Mouse (Mus musculus) MEL (cell line): Measurements from ENCODE around the gene 1110051M20Rik. TPM values are rescaled to one million over a fixed set of nuclear protein-coding genes. Genes with fewer than 3 reads are reported as not detected.

Experiments
- DNase-seq: peaks from one replicate; pipeline ENCODE4 v3.0.0; 2011; ENCODE audit warnings: low read depth, low spot score
- H3K27ac ChIP-seq: 2 replicates; pipeline ENCODE4 v1.5.1; 2012; ENCODE audit warnings: low read depth, mild to moderate bottlenecking, control low read depth, low read length, moderate library complexity; ENCODE audit not compliant: control insufficient read depth
- H3K27me3 ChIP-seq, 2 experiments: fragments of 150-350 bp in 1 of 2; sonication (generic) in 1 of 2; 2 replicates each; pipeline ENCODE4 v1.6.1; 2012; ENCODE audit warnings: low read length in 2 of 2, mild to moderate bottlenecking in 2 of 2, improper control_type of control experiment in 1 of 2, moderate library complexity in 1 of 2; ENCODE audit not compliant: insufficient read depth in 2 of 2, control insufficient read depth in 1 of 2
- H3K36me3 ChIP-seq, 2 experiments: 2 replicates each; pipeline ENCODE4 v1.6.1; 2012 to 2014; ENCODE audit warnings: low read length in 2 of 2, improper control_type of control experiment in 1 of 2, inconsistent platforms in 1 of 2, mild to moderate bottlenecking in 1 of 2; ENCODE audit not compliant: insufficient read depth in 2 of 2, control insufficient read depth in 1 of 2
- H3K4me1 ChIP-seq, 2 experiments: fragments of 150-350 bp in 1 of 2; sonication (generic) in 1 of 2; 2 replicates each; pipeline ENCODE4 v1.6.1; 2012; ENCODE audit warnings: low read length in 2 of 2, improper control_type of control experiment in 1 of 2, mild to moderate bottlenecking in 1 of 2; ENCODE audit not compliant: insufficient read depth in 2 of 2, control insufficient read depth in 1 of 2
- H3K4me3 ChIP-seq, 2 experiments: fragments of 150-350 bp in 1 of 2; sonication (generic) in 1 of 2; 2 replicates each; pipeline ENCODE4 v1.5.1; 2012; ENCODE audit warnings: low read depth in 2 of 2, low read length in 2 of 2, mild to moderate bottlenecking in 2 of 2, moderate library complexity in 2 of 2, control low read depth in 1 of 2, improper control_type of control experiment in 1 of 2; ENCODE audit not compliant: control insufficient read depth in 1 of 2, insufficient read depth in 1 of 2
- H3K79me2 ChIP-seq: 2 replicates; pipeline ENCODE4 v1.6.1; 2012; ENCODE audit warnings: mild to moderate bottlenecking, low read length, moderate library complexity; ENCODE audit not compliant: control insufficient read depth, poor library complexity, insufficient read depth
- H3K9ac ChIP-seq: 2 replicates; pipeline ENCODE4 v1.6.1; 2012; ENCODE audit warnings: low read depth, mild to moderate bottlenecking, control low read depth, low read length, moderate library complexity; ENCODE audit not compliant: control insufficient read depth, poor library complexity, severe bottlenecking
- H3K9me3 ChIP-seq: fragments of 150-350 bp; sonication (generic); replicated peaks from 2 replicates; pipeline ENCODE4 v1.6.1; 2012; ENCODE audit warnings: mild to moderate bottlenecking, low read length, improper control_type of control experiment, moderate library complexity; ENCODE audit not compliant: insufficient read depth
- CTCF ChIP-seq, 3 experiments: IDR thresholded peaks in 2 of 3; conservative IDR thresholded peaks in 1 of 3; 2 replicates each; pipeline ENCODE4 v1.5.1; 2011 to 2012; ENCODE audit warnings: low read length in 3 of 3, low read depth in 2 of 3, mild to moderate bottlenecking in 2 of 3, improper control_type of control experiment in 1 of 3, inconsistent platforms in 1 of 3, mixed read lengths in 1 of 3, moderate library complexity in 1 of 3; ENCODE audit not compliant: control insufficient read depth in 1 of 3, insufficient read depth in 1 of 3, poor library complexity in 1 of 3, severe bottlenecking in 1 of 3
- E2F4 ChIP-seq: IDR thresholded peaks from 2 replicates; pipeline ENCODE4 v1.6.1; 2011; ENCODE audit warnings: low read depth, low read length, improper control_type of control experiment, borderline replicate concordance
- ELF1 ChIP-seq: IDR thresholded peaks from 2 replicates; pipeline ENCODE4 v1.6.1; 2014; ENCODE audit warnings: low read depth, mild to moderate bottlenecking, inconsistent platforms, low read length, improper control_type of control experiment, moderate library complexity
- EP300 ChIP-seq, 2 experiments: IDR thresholded peaks; 2 replicates each; pipeline ENCODE4 v1.6.1; 2011; ENCODE audit warnings: improper control_type of control experiment in 2 of 2, low read length in 2 of 2, low read depth in 1 of 2, mild to moderate bottlenecking in 1 of 2
- HCFC1 ChIP-seq: IDR thresholded peaks from 2 replicates; pipeline ENCODE4 v1.6.1; 2012; ENCODE audit warnings: low read depth, mild to moderate bottlenecking, inconsistent platforms, low read length, improper control_type of control experiment, moderate library complexity
- MAFK ChIP-seq: IDR thresholded peaks from 2 replicates; pipeline ENCODE4 v1.6.1; 2011; ENCODE audit warnings: low read depth, mild to moderate bottlenecking, low read length, improper control_type of control experiment, borderline replicate concordance
- MAX ChIP-seq: IDR thresholded peaks from 2 replicates; pipeline ENCODE4 v1.6.1; 2011; ENCODE audit warnings: low read length, improper control_type of control experiment
- MAZ ChIP-seq: IDR thresholded peaks from 2 replicates; pipeline ENCODE4 v1.6.1; 2012; ENCODE audit warnings: low read depth, mild to moderate bottlenecking, inconsistent platforms, low read length, improper control_type of control experiment
- MEF2A ChIP-seq: IDR thresholded peaks from 2 replicates; pipeline ENCODE4 v1.6.1; 2014; ENCODE audit warnings: low read depth, mild to moderate bottlenecking, inconsistent platforms, low read length, improper control_type of control experiment; ENCODE audit not compliant: poor library complexity, insufficient replicate concordance, severe bottlenecking; ENCODE audit errors: extremely low read depth
- MYB ChIP-seq: IDR thresholded peaks from 2 replicates; pipeline ENCODE4 v1.6.1; 2011; ENCODE audit warnings: mild to moderate bottlenecking, low read depth, low read length, improper control_type of control experiment
- MYC ChIP-seq: IDR thresholded peaks from 2 replicates; pipeline ENCODE4 v1.6.1; 2011; ENCODE audit warnings: low read depth, mild to moderate bottlenecking, low read length, improper control_type of control experiment, moderate library complexity
- POLR2A ChIP-seq, 2 experiments: IDR thresholded peaks; 2 replicates each; pipeline ENCODE4 v1.6.1; 2011 to 2012; ENCODE audit warnings: low read length in 2 of 2, mild to moderate bottlenecking in 2 of 2, control low read depth in 1 of 2, improper control_type of control experiment in 1 of 2, low read depth in 1 of 2, moderate library complexity in 1 of 2; ENCODE audit not compliant: control insufficient read depth in 1 of 2, insufficient read depth in 1 of 2, poor library complexity in 1 of 2
- POLR2AphosphoS5 ChIP-seq: IDR thresholded peaks from 2 replicates; pipeline ENCODE4 v1.6.1; 2012; ENCODE audit warnings: low read depth, borderline replicate concordance, mild to moderate bottlenecking, inconsistent platforms, low read length, moderate library complexity, mixed read lengths
- RAD21 ChIP-seq: IDR thresholded peaks from 2 replicates; pipeline ENCODE4 v1.6.1; 2011; ENCODE audit warnings: mild to moderate bottlenecking, low read depth, low read length, improper control_type of control experiment
- SMC3 ChIP-seq: IDR thresholded peaks from 2 replicates; pipeline ENCODE4 v1.6.1; 2011; ENCODE audit warnings: low read depth, low read length, improper control_type of control experiment
- TAL1 ChIP-seq: IDR thresholded peaks from 2 replicates; pipeline ENCODE4 v1.6.1; 2012; ENCODE audit warnings: mild to moderate bottlenecking, inconsistent platforms, low read length, moderate library complexity, mixed read lengths
- TBP ChIP-seq: IDR thresholded peaks from 2 replicates; pipeline ENCODE4 v1.8.0; 2011; ENCODE audit warnings: low read depth, low read length, improper control_type of control experiment
- TCF12 ChIP-seq: IDR thresholded peaks from 2 replicates; pipeline ENCODE4 v1.6.1; 2014; ENCODE audit warnings: low read depth, mild to moderate bottlenecking, inconsistent platforms, low read length, improper control_type of control experiment, moderate library complexity
- UBTF ChIP-seq: IDR thresholded peaks from 2 replicates; pipeline ENCODE4 v1.6.1; 2012; ENCODE audit warnings: low read depth, mild to moderate bottlenecking, inconsistent platforms, low read length, improper control_type of control experiment, moderate library complexity, borderline replicate concordance; ENCODE audit not compliant: insufficient read depth
- USF1 ChIP-seq: IDR thresholded peaks from 2 replicates; pipeline ENCODE4 v1.6.1; 2014; ENCODE audit warnings: low read depth, mild to moderate bottlenecking, inconsistent platforms, low read length, improper control_type of control experiment, moderate library complexity
- ZC3H11A ChIP-seq: IDR thresholded peaks from 2 replicates; pipeline ENCODE4 v1.6.1; 2012; ENCODE audit warnings: low read depth, mild to moderate bottlenecking, inconsistent platforms, low read length, improper control_type of control experiment
- ZKSCAN1 ChIP-seq: IDR thresholded peaks from 2 replicates; pipeline ENCODE4 v1.6.1; 2012; ENCODE audit warnings: low read depth, mild to moderate bottlenecking, inconsistent platforms, low read length, improper control_type of control experiment, moderate library complexity
- polyA plus RNA-seq, 2 experiments: library from polyadenylated mRNA; stranded (reverse) in 1 of 2; unstranded in 1 of 2; fragments of >175 nt in 1 of 2; fragments of >200 nt in 1 of 2; gene quantifications; 2 replicates each; pipeline versions ENCODE4 v1.2.1 to v1.2.4; 2012; ENCODE audit warnings: low replicate concordance in 2 of 2, low read depth in 1 of 2; ENCODE audit not compliant: insufficient read length in 2 of 2, insufficient read depth in 1 of 2, missing spikeins in 1 of 2
- total RNA-seq: library from RNA; depleted of rRNA; stranded (reverse); fragments of 300-350 nt; gene quantifications from 2 replicates; pipeline ENCODE4 v1.2.3, GENCODE M21; 2012

The 1110051M20Rik gene
- total and polyA plus RNA-seq, 3 experiments, result 23.0 to 23.3 TPM; not detected in 1

DNA sequence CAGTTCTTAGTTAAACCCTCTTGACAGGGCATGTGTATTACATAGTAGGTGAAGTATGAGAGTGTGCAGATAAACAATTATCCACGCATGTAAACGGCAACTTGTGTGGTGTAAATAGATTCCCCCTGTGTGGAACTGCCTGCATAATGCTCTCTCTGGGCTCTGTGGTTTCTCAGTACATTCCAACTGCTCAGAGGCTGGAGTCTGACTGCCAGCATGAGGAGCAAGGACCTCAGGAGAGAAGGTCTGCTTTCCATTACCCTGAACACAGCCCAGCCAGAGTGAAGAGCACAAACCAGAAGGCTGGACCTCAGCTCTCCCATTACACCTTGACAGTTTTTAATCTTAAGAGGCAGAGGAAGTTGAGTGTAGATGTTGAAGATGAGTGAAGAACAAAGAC lies 33.0 kb downstream of the 1110051M20Rik start:
- no peak for DNase-seq
- Histone ChIP-seq H3K9ac (no peak overlapping the region), H3K27me3 (no peaks in the 10 kb centered on the region), H3K27ac (no peak overlapping the region), H3K4me3 (no peak overlapping the region), H3K36me3 (no peaks in the 10 kb centered on the region), H3K79me2 (no peaks in the 10 kb centered on the region), H3K9me3 (no peaks in the 10 kb centered on the region), H3K4me1 (no peaks in the 10 kb centered on the region)
- TF ChIP-seq MEF2A (no peak), MYC (no peak), SMC3 (no peak), POLR2AphosphoS5 (no peak), MAFK (no peak), UBTF (no peak), ZC3H11A (no peak), ELF1 (no peak), POLR2A (IDR thresholded peaks at IDR 0.05; ENCODE audit: control insufficient read depth in 1 of 2, insufficient read depth in 1 of 2, low read depth in 1 of 2, low read length in 2 of 2, poor library complexity in 1 of 2) (no peak), EP300 (IDR thresholded peaks at IDR 0.05; ENCODE audit: low read depth in 1 of 2, low read length in 2 of 2) (no peak), USF1 (no peak), TAL1 (no peak), TCF12 (no peak), MYB (no peak), MAX (no peak), MAZ (no peak), E2F4 (no peak)

DNA sequence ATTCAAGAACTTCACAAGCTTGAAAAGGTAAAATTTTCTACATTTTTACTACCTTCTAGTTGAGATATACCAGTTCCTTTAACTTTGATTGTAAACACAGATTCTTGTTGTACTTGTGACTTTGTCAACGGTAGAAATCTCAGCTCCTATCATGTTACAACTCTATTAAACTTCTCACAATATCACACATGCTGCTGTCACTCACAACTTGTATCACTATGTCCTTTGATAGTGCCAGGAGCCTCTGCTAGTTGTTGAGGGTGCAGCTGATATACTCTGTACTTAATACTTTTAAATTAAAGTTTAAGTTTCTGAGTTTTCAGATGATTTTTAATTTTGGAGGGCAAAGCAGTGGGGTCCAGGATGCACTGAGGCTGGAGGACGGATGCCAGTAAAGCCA lies 36.5 kb downstream of the 1110051M20Rik start:
- TF ChIP-seq RAD21, result no peak
- no peak for TF ChIP-seq HCFC1
- no peak for TF ChIP-seq TBP
- TF ChIP-seq CTCF (IDR thresholded peaks at IDR 0.05 in 2 of 3, conservative IDR thresholded peaks at IDR 0.05 in 1 of 3; ENCODE audit: control insufficient read depth in 1 of 3, insufficient read depth in 1 of 3, low read depth in 2 of 3, low read length in 3 of 3, poor library complexity in 1 of 3, severe bottlenecking in 1 of 3), result no peak
- no peak for TF ChIP-seq TCF12
- no peak for TF ChIP-seq SMC3
- TF ChIP-seq ZKSCAN1, result no peak
- TF ChIP-seq UBTF, result no peak
- no peak for TF ChIP-seq ZC3H11A
- TF ChIP-seq E2F4, result no peak
- no peak for TF ChIP-seq POLR2AphosphoS5
- TF ChIP-seq, all 39 proteins: peak for 0
- H3K4me3 ChIP-seq, result no peak overlapping the region
- no peak overlapping the region for H3K9ac ChIP-seq
- H3K27me3 ChIP-seq, result no peaks in the 10 kb centered on the region
- H3K4me1 ChIP-seq, result peaks cover 0 to 6% of the 10 kb centered on the region in 2 experiments; a peak in 1 of 4 replicates
- no peak for DNase-seq
- no peaks in the 10 kb centered on the region for H3K9me3 ChIP-seq
- H3K27ac ChIP-seq, result no peak overlapping the region
- no peaks in the 10 kb centered on the region; a peak in 1 of 4 replicates for H3K36me3 ChIP-seq
- H3K79me2 ChIP-seq, result no peaks in the 10 kb centered on the region
